Mouse (Mus musculus): ENCODE measurements around the gene Habp2. TPM values are rescaled to one million over a fixed set of nuclear protein-coding genes. Genes with fewer than 3 reads are reported as not detected.

The Habp2 gene
- polyA plus RNA-seq, 1 experiment, result 303 TPM

GRCm38 (mm10) chr19:56342006-56342405 is 55.1 kb downstream of the Habp2 start:
- H3K36me3 ChIP-seq (ENCODE audit: control insufficient read depth, insufficient read depth, low read length), result no peaks in the 10 kb centered on the region
- H3K4me1 ChIP-seq (ENCODE audit: control insufficient read depth, insufficient read depth, low read length), result no peaks in the 10 kb centered on the region
- H3K27me3 ChIP-seq (replicated peaks; ENCODE audit: control insufficient read depth, insufficient read depth, low read length), result no peaks in the 10 kb centered on the region
- H3K4me3 ChIP-seq (ENCODE audit: insufficient read depth, low read depth, low read length), result no peak overlapping the region
- no peak overlapping the region for H3K27ac ChIP-seq (ENCODE audit: insufficient read depth, low read depth, low read length)
- DNase-seq, result peak; percentile 66
- TF ChIP-seq CTCF (conservative IDR thresholded peaks at IDR 0.05; ENCODE audit: insufficient read depth, insufficient read length, low read depth, low read length), result no peak
- no peak for TF ChIP-seq POLR2A (IDR thresholded peaks at IDR 0.05; ENCODE audit: low read depth, low read length)
- 50% methylated on average over 8 of the region's 8 CpGs for WGBS

DNA sequence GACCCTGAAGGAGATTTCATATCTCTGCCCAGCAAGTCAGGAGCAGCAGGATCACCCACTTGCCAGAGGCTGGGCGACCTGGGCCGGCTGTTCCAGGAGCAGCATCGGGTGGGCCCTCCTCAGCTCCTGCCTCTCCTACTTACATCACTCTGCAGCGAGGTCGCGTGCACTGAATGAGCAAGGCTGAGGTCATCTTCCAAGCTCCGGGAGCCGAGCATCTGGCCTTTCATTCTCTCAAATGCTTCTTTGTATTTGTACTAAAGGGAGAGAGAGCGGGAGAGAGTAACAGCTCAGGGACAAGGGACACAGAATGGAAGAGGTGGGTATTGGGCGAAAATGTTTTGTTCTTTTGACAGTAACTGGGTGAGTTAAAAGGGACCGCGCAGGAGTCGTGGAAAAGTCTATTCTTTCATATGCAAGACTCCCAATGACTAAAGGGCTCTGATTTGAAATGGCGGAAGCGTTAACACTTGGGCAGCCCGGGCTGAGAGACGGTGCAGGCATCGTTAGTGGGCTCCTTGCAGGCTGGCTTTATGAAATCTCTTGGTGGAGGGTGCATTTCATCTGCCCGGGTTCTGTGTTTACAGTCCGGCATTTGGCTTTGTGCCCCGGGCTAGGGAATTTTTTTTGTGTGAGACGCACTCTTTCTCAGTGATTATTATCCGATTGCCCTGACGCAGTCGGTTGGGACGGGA is 57.1 kb downstream of the Habp2 start:
- H3K36me3 ChIP-seq (ENCODE audit: control insufficient read depth, insufficient read depth, low read length), result no peaks in the 10 kb centered on the region
- TF ChIP-seq CTCF (conservative IDR thresholded peaks at IDR 0.05; ENCODE audit: insufficient read depth, insufficient read length, low read depth, low read length) (no peak), POLR2A (IDR thresholded peaks at IDR 0.05; ENCODE audit: low read depth, low read length) (no peak)
- H3K27me3 ChIP-seq (replicated peaks; ENCODE audit: control insufficient read depth, insufficient read depth, low read length), result no peaks in the 10 kb centered on the region
- no peaks in the 10 kb centered on the region for H3K4me1 ChIP-seq (ENCODE audit: control insufficient read depth, insufficient read depth, low read length)
- no peak overlapping the region for H3K27ac ChIP-seq (ENCODE audit: insufficient read depth, low read depth, low read length)
- DNase-seq, result no peak
- H3K4me3 ChIP-seq (ENCODE audit: insufficient read depth, low read depth, low read length), result no peak overlapping the region
- 83% methylated on average over 26 of the region's 26 CpGs for WGBS

- Histone ChIP-seq H3K4me1 (ENCODE audit: control insufficient read depth, insufficient read depth, low read length) (no peaks in the 10 kb centered on the region), H3K27ac (ENCODE audit: insufficient read depth, low read depth, low read length) (no peak overlapping the region), H3K4me3 (ENCODE audit: insufficient read depth, low read depth, low read length) (no peak overlapping the region), H3K27me3 (replicated peaks; ENCODE audit: control insufficient read depth, insufficient read depth, low read length) (no peaks in the 10 kb centered on the region), H3K36me3 (ENCODE audit: control insufficient read depth, insufficient read depth, low read length) (no peaks in the 10 kb centered on the region)
- peak; percentile 72 for TF ChIP-seq CTCF (conservative IDR thresholded peaks at IDR 0.05; ENCODE audit: insufficient read depth, insufficient read length, low read depth, low read length)
- TF ChIP-seq POLR2A (IDR thresholded peaks at IDR 0.05; ENCODE audit: low read depth, low read length), result no peak
- DNase-seq, result peak; percentile 44
- whole genome bisulfite sequencing, result 61% methylated on average over 3 of the region's 3 CpGs
These were observed 59.1 kb downstream of the Habp2 start for GRCm38 (mm10) chr19:56346016-56346415.

DNA sequence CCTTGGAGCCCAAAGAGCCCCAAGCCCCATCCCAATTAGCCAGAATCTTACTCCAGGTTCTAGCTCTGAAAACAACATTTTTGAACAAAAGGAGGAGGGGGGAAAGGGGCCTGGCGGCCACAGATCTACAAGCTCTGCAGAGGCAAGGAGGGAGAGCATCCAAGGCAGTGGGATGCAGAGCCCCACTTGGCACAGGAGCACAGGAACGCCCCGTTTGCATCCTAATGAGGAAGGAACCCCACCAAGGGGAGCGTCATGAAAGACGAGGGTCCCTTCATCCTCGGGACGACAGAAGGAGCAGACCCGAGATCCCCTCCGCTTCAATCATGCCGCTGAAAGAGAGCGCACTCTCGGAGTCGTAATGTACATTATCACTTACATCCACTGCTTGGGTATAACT is 59.8 kb downstream of the Habp2 start:
- Histone ChIP-seq H3K27ac (ENCODE audit: insufficient read depth, low read depth, low read length) (no peak overlapping the region), H3K4me3 (ENCODE audit: insufficient read depth, low read depth, low read length) (no peak overlapping the region), H3K4me1 (ENCODE audit: control insufficient read depth, insufficient read depth, low read length) (no peaks in the 10 kb centered on the region), H3K27me3 (replicated peaks; ENCODE audit: control insufficient read depth, insufficient read depth, low read length) (no peaks in the 10 kb centered on the region), H3K36me3 (ENCODE audit: control insufficient read depth, insufficient read depth, low read length) (no peaks in the 10 kb centered on the region)
- 53% methylated on average over 13 of the region's 13 CpGs for WGBS
- TF ChIP-seq CTCF (conservative IDR thresholded peaks at IDR 0.05; ENCODE audit: insufficient read depth, insufficient read length, low read depth, low read length) (no peak), POLR2A (IDR thresholded peaks at IDR 0.05; ENCODE audit: low read depth, low read length) (no peak)
- no peak for DNase-seq

- Histone ChIP-seq H3K27me3 (replicated peaks; ENCODE audit: control insufficient read depth, insufficient read depth, low read length) (no peaks in the 10 kb centered on the region), H3K27ac (ENCODE audit: insufficient read depth, low read depth, low read length) (no peak overlapping the region), H3K4me3 (ENCODE audit: insufficient read depth, low read depth, low read length) (no peak overlapping the region), H3K36me3 (ENCODE audit: control insufficient read depth, insufficient read depth, low read length) (no peaks in the 10 kb centered on the region), H3K4me1 (ENCODE audit: control insufficient read depth, insufficient read depth, low read length) (no peaks in the 10 kb centered on the region)
- TF ChIP-seq POLR2A (IDR thresholded peaks at IDR 0.05; ENCODE audit: low read depth, low read length) (no peak), CTCF (conservative IDR thresholded peaks at IDR 0.05; ENCODE audit: insufficient read depth, insufficient read length, low read depth, low read length) (peak; percentile 60)
- 33% methylated on average over 6 of the region's 6 CpGs for WGBS
- peak; percentile 54 for DNase-seq
These were observed 62.4 kb downstream of the Habp2 start for GRCm38 (mm10) chr19:56349295-56349694.

GRCm38 (mm10) chr19:56353689-56354088 is 66.8 kb downstream of the Habp2 start:
- WGBS, result 40% methylated on average over 10 of the region's 10 CpGs
- H3K36me3 ChIP-seq (ENCODE audit: control insufficient read depth, insufficient read depth, low read length), result no peaks in the 10 kb centered on the region
- peak; percentile 32 for DNase-seq
- no peak for TF ChIP-seq POLR2A (IDR thresholded peaks at IDR 0.05; ENCODE audit: low read depth, low read length)
- no peak for TF ChIP-seq CTCF (conservative IDR thresholded peaks at IDR 0.05; ENCODE audit: insufficient read depth, insufficient read length, low read depth, low read length)
- no peaks in the 10 kb centered on the region for H3K4me1 ChIP-seq (ENCODE audit: control insufficient read depth, insufficient read depth, low read length)
- H3K27ac ChIP-seq (ENCODE audit: insufficient read depth, low read depth, low read length), result no peak overlapping the region
- H3K27me3 ChIP-seq (replicated peaks; ENCODE audit: control insufficient read depth, insufficient read depth, low read length), result no peaks in the 10 kb centered on the region
- no peak overlapping the region for H3K4me3 ChIP-seq (ENCODE audit: insufficient read depth, low read depth, low read length)

DNA sequence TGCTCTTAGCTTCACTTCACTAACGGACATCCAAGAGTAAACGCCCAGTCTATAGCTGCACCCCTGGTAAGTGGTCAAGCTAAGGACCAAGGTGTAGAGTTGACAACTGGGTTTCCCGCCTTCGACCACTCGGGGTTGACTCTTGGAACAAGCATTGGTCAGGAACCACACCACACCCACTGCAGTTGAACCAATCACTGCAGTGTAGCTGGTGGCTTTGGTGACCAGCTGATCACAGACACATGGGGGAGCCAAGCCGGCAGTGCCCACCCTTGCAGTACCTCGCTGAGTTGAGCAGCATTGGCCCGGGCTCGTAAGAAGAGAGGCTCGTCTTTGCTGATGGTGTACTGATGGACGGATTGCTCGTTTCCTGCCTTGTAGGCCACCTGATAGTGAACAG is 68.3 kb downstream of the Habp2 start:
- TF ChIP-seq POLR2A (IDR thresholded peaks at IDR 0.05; ENCODE audit: low read depth, low read length) (no peak), CTCF (conservative IDR thresholded peaks at IDR 0.05; ENCODE audit: insufficient read depth, insufficient read length, low read depth, low read length) (no peak)
- Histone ChIP-seq H3K36me3 (ENCODE audit: control insufficient read depth, insufficient read depth, low read length) (no peaks in the 10 kb centered on the region), H3K4me3 (ENCODE audit: insufficient read depth, low read depth, low read length) (no peak overlapping the region), H3K27ac (ENCODE audit: insufficient read depth, low read depth, low read length) (no peak overlapping the region), H3K4me1 (ENCODE audit: control insufficient read depth, insufficient read depth, low read length) (no peaks in the 10 kb centered on the region), H3K27me3 (replicated peaks; ENCODE audit: control insufficient read depth, insufficient read depth, low read length) (no peaks in the 10 kb centered on the region)
- 89% methylated on average over 12 of the region's 12 CpGs for WGBS
- DNase-seq, result no peak
